Mouse (Mus musculus): ENCODE measurements around the gene Nkx2-2.
"Not testable (repeated sequence)": the region's sequence is repeated elsewhere in the genome, so short reads cannot be mapped to it uniquely, and the experiment has no call there.

The Nkx2-2 gene

GRCm38 (mm10) chr2:147181926-147182708, 11.9 kb downstream of the Nkx2-2 start:
- DNase-seq (ENCODE audit: low read depth) = no peak

DNA sequence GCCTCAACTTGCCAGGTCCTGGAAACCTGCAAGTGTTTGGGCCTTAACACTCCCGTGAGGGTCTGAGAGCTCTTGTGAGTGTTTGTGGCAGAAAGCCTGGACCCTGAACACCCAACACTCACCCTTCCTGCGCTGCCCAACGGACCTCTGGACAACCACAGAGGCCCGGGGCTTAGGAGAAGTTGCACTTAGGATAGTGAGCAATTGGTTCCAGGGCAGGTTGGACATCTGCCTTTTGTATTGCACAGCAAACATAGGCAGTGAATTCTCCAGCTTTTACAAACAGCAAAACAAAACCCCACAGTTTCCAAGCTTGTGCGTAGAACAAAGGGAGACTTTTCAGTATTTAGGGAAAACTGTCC, 12.8 kb downstream of the Nkx2-2 start:
- no peak for DNase-seq (ENCODE audit: low read depth)

GRCm38 (mm10) chr2:147180649-147181303, 13.3 kb downstream of the Nkx2-2 start:
- DNase-seq (ENCODE audit: low read depth) = no peak

GRCm38 (mm10) chr2:147178091-147179059, 15.7 kb downstream of the Nkx2-2 start:
- peak; percentile 73 for DNase-seq (ENCODE audit: low read depth)

DNA sequence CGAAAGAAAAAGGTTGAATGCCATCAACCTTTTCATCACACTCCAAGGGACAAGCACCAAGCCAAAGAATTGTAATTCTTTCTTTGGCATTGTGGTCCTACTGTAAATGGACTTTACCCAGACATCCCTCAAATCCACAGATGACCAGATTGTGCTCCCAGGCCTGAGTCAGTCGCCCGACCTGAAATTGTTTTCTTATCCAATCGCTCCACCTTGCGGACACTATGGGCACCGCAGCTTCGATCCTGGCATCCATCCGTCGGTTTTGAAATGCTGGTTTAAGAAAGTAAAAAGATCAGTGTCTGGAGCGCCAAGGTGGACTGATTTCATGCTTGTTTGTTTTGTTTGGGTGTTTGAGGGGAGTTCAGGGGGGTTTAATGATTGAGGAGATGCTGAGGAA, 16.4 kb downstream of the Nkx2-2 start:
- DNase-seq (ENCODE audit: low read depth) = peak; percentile 81

DNA sequence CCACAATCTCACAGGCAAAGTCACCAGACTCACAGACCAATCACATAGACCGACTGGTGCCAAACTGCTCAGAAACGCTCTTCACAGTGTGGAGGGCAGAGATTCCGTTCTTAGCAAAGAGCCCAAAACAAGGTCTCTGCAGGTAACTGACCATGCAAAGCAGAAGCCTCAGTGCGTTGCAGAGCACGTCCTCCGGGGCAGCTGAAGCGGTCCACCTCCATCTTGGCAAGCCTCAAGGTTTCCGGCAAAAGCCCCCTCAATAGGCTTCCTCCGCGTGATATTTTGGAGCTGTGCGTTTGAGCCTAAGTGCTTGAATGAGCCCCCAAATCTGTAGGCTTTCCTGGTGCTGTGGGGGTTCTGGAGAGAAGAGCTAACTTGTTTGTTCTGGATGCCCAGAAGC, 18.7 kb downstream of the Nkx2-2 start:
- no peak for DNase-seq (ENCODE audit: low read depth)

GRCm38 (mm10) chr2:147173751-147174150, 20.3 kb downstream of the Nkx2-2 start:
- DNase-seq (ENCODE audit: low read depth) = no peak

GRCm38 (mm10) chr2:147170538-147170937, 23.5 kb downstream of the Nkx2-2 start:
- DNase-seq (ENCODE audit: low read depth) = not testable (repeated sequence)

- no peak for DNase-seq (ENCODE audit: low read depth)
Measured at GRCm38 (mm10) chr2:147165863-147166262, 28.2 kb downstream of the Nkx2-2 start.

GRCm38 (mm10) chr2:147165376-147165775, 28.7 kb downstream of the Nkx2-2 start:
- no peak for DNase-seq (ENCODE audit: low read depth)

DNA sequence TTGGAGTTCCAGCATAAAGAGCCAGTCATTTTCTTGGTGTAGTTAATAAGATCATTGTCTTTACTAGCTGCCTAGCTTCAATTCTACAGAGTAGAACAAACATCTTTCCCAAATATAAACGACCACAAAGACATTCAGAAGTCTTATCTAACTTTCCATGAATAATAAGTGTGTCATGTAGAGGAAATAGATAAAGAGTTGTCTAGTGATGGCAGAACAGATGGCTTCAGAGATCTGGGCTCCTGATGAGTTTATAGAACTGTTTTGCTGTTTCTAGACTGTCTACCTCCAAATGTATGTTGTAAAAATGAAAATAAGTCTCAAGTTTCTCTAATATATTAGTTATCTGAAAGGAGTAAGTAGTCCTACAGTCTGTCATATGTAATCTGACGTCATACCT, 41.5 kb downstream of the Nkx2-2 start:
- DNase-seq (ENCODE audit: low read depth) = no peak
